Mouse (Mus musculus): ENCODE results near the gene Rps2. TPM values are rescaled to one million over a fixed set of nuclear protein-coding genes. Genes with fewer than 3 reads are reported as not detected.
A peak's percentile ranks its signal among the peaks of the same experiment; 100 is the strongest.

Gene Rps2
- polyA plus RNA-seq, 1 experiment = 381 TPM

GRCm38 (mm10) chr17:24705821-24706220 lies 12.1 kb upstream of the Rps2 start:
- peak overlapping the region; percentile 53 for H3ac ChIP-seq (ENCODE audit: control insufficient read depth, insufficient read length, low read depth)
- peaks cover 25% of the 10 kb centered on the region for H3K79me2 ChIP-seq (ENCODE audit: control insufficient read depth, insufficient read depth)
- TF ChIP-seq CEBPB (IDR thresholded peaks at IDR 0.05; ENCODE audit: low read depth) = no peak
- TF ChIP-seq MAX (IDR thresholded peaks at IDR 0.05) = no peak
- no peak for TF ChIP-seq FOSL1 (IDR thresholded peaks at IDR 0.05; ENCODE audit: insufficient read depth, low read length, poor library complexity, severe bottlenecking)
- no peak for TF ChIP-seq USF1 (IDR thresholded peaks at IDR 0.05; ENCODE audit: low read depth)
- TF ChIP-seq MYOG (IDR thresholded peaks at IDR 0.05; ENCODE audit: control insufficient read depth, extremely low read depth, insufficient read length) = no peak
- TF ChIP-seq CTCF (IDR thresholded peaks at IDR 0.05; ENCODE audit: control insufficient read depth, insufficient read depth, insufficient read length) = no peak
- no peak for TF ChIP-seq MYOD1 (IDR thresholded peaks at IDR 0.05; ENCODE audit: control insufficient read depth, insufficient read length, low read depth)
- H3K4me3 ChIP-seq (ENCODE audit: insufficient read depth, poor library complexity, severe bottlenecking) = no peak overlapping the region
- no peaks in the 10 kb centered on the region for H3K27me3 ChIP-seq (ENCODE audit: control insufficient read depth, insufficient read depth, insufficient read length)
- H3K36me3 ChIP-seq (ENCODE audit: control insufficient read depth, insufficient read depth) = peaks cover 40% of the 10 kb centered on the region
- peaks cover 19% of the 10 kb centered on the region for H3K79me3 ChIP-seq (ENCODE audit: low read depth)

GRCm38 (mm10) chr17:24706982-24707800 lies 10.7 kb upstream of the Rps2 start, which contains the start of gene Tbl3:
Gene Tbl3, minus strand, starts transcription at chr17:24707660.
- Histone ChIP-seq H3K27me3 (ENCODE audit: control insufficient read depth, insufficient read depth, insufficient read length) (no peaks in the 10 kb centered on the region), H3ac (ENCODE audit: control insufficient read depth, insufficient read length, low read depth) (peak within 1 kb of the TSS; percentile 86), H3K36me3 (ENCODE audit: control insufficient read depth, insufficient read depth) (peaks cover 27% of the 10 kb centered on the region), H3K4me3 (ENCODE audit: insufficient read depth, poor library complexity, severe bottlenecking) (peak within 1 kb of the TSS; percentile 96), H3K79me2 (ENCODE audit: control insufficient read depth, insufficient read depth) (peaks cover 25% of the 10 kb centered on the region), H3K79me3 (ENCODE audit: low read depth) (peaks cover 19% of the 10 kb centered on the region)
- TF ChIP-seq MYOD1 (IDR thresholded peaks at IDR 0.05; ENCODE audit: control insufficient read depth, insufficient read length, low read depth) (no peak), MAX (IDR thresholded peaks at IDR 0.05) (peak; percentile 78), FOSL1 (IDR thresholded peaks at IDR 0.05; ENCODE audit: insufficient read depth, low read length, poor library complexity, severe bottlenecking) (no peak), CEBPB (IDR thresholded peaks at IDR 0.05; ENCODE audit: low read depth) (no peak)

- Histone ChIP-seq H3ac (ENCODE audit: control insufficient read depth, insufficient read length, low read depth) (peak overlapping the region; percentile 86), H3K79me3 (ENCODE audit: low read depth) (peaks cover 19% of the 10 kb centered on the region), H3K27me3 (ENCODE audit: control insufficient read depth, insufficient read depth, insufficient read length) (no peaks in the 10 kb centered on the region), H3K79me2 (ENCODE audit: control insufficient read depth, insufficient read depth) (peaks cover 25% of the 10 kb centered on the region), H3K4me3 (ENCODE audit: insufficient read depth, poor library complexity, severe bottlenecking) (peak overlapping the region; percentile 96), H3K36me3 (ENCODE audit: control insufficient read depth, insufficient read depth) (peaks cover 21% of the 10 kb centered on the region)
- TF ChIP-seq USF1 (IDR thresholded peaks at IDR 0.05; ENCODE audit: low read depth) (no peak), MAX (IDR thresholded peaks at IDR 0.05) (no peak), MYOG (IDR thresholded peaks at IDR 0.05; ENCODE audit: control insufficient read depth, extremely low read depth, insufficient read length) (no peak), CEBPB (IDR thresholded peaks at IDR 0.05; ENCODE audit: low read depth) (no peak), MYOD1 (IDR thresholded peaks at IDR 0.05; ENCODE audit: control insufficient read depth, insufficient read length, low read depth) (no peak), CTCF (IDR thresholded peaks at IDR 0.05; ENCODE audit: control insufficient read depth, insufficient read depth, insufficient read length) (no peak), FOSL1 (IDR thresholded peaks at IDR 0.05; ENCODE audit: insufficient read depth, low read length, poor library complexity, severe bottlenecking) (no peak)
Observed at GRCm38 (mm10) chr17:24707801-24708425, 10.0 kb upstream of the Rps2 start.

DNA sequence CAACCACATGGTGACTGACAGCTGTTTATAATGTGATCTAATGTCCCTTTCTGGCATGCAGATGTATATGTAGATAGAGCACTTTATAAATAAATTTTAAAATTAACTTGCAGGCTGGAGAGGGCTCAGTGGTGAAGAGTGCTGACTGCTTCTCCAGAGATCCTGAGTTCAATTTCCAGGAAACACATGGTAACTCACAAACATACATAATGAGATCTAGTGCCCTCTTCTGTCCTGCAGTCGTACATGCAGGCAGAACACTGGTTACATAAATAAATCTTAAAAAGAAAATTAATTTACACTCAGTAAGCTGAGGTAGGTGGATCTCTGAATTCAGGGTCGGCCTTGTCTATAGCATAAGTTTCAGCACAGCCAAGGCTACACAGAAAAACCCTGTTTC lies 9.3 kb upstream of the Rps2 start:
- no peak overlapping the region for H3K4me3 ChIP-seq (ENCODE audit: insufficient read depth, poor library complexity, severe bottlenecking)
- peaks cover 25% of the 10 kb centered on the region for H3K79me2 ChIP-seq (ENCODE audit: control insufficient read depth, insufficient read depth)
- H3K36me3 ChIP-seq (ENCODE audit: control insufficient read depth, insufficient read depth) = peaks cover 19% of the 10 kb centered on the region

DNA sequence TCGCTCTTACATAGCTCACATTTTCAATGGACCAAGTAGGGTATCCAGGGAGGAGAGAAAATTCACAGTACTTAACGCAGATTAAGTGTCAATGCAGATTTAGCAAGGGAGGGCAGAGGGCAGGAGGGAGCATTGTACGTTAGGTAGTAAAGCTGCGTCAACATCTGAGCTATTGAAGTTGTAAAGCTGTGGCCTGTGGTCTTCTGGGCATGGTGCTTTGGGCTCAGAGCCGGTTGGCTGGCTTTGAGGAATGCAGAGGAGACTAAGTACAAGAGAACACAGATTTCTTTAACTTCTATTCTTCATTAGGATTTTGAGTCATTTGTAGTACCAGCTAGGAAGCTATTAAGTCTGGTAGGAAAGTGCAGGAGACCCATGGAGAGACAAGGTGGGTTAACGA lies 2.4 kb upstream of the Rps2 start:
- no peak overlapping the region for H3K4me3 ChIP-seq (ENCODE audit: insufficient read depth, poor library complexity, severe bottlenecking)
- H3ac ChIP-seq (ENCODE audit: control insufficient read depth, insufficient read length, low read depth) = no peak overlapping the region
- H3K36me3 ChIP-seq (ENCODE audit: control insufficient read depth, insufficient read depth) = peaks cover 13% of the 10 kb centered on the region
- H3K27me3 ChIP-seq (ENCODE audit: control insufficient read depth, insufficient read depth, insufficient read length) = no peaks in the 10 kb centered on the region
- TF ChIP-seq CEBPB (IDR thresholded peaks at IDR 0.05; ENCODE audit: low read depth) = no peak
- TF ChIP-seq MAX (IDR thresholded peaks at IDR 0.05) = no peak
- TF ChIP-seq MYOD1 (IDR thresholded peaks at IDR 0.05; ENCODE audit: control insufficient read depth, insufficient read length, low read depth) = no peak
- TF ChIP-seq USF1 (IDR thresholded peaks at IDR 0.05; ENCODE audit: low read depth) = no peak
- no peak for TF ChIP-seq CTCF (IDR thresholded peaks at IDR 0.05; ENCODE audit: control insufficient read depth, insufficient read depth, insufficient read length)
- TF ChIP-seq FOSL1 (IDR thresholded peaks at IDR 0.05; ENCODE audit: insufficient read depth, low read length, poor library complexity, severe bottlenecking) = no peak
- no peak for TF ChIP-seq MYOG (IDR thresholded peaks at IDR 0.05; ENCODE audit: control insufficient read depth, extremely low read depth, insufficient read length)
- H3K79me2 ChIP-seq (ENCODE audit: control insufficient read depth, insufficient read depth) = peaks cover 29% of the 10 kb centered on the region
- peaks cover 4% of the 10 kb centered on the region for H3K79me3 ChIP-seq (ENCODE audit: low read depth)

More for the DNA sequence above, 9.3 kb upstream of the Rps2 start:
- TF ChIP-seq MAX (IDR thresholded peaks at IDR 0.05) (no peak), MYOD1 (IDR thresholded peaks at IDR 0.05; ENCODE audit: control insufficient read depth, insufficient read length, low read depth) (no peak), FOSL1 (IDR thresholded peaks at IDR 0.05; ENCODE audit: insufficient read depth, low read length, poor library complexity, severe bottlenecking) (no peak), USF1 (IDR thresholded peaks at IDR 0.05; ENCODE audit: low read depth) (no peak), MYOG (IDR thresholded peaks at IDR 0.05; ENCODE audit: control insufficient read depth, extremely low read depth, insufficient read length) (no peak), CTCF (IDR thresholded peaks at IDR 0.05; ENCODE audit: control insufficient read depth, insufficient read depth, insufficient read length) (no peak), CEBPB (IDR thresholded peaks at IDR 0.05; ENCODE audit: low read depth) (no peak)
- Histone ChIP-seq H3K79me3 (ENCODE audit: low read depth) (peaks cover 19% of the 10 kb centered on the region), H3K27me3 (ENCODE audit: control insufficient read depth, insufficient read depth, insufficient read length) (no peaks in the 10 kb centered on the region), H3ac (ENCODE audit: control insufficient read depth, insufficient read length, low read depth) (no peak overlapping the region)

Measured in C2C12 (cell line).